Mouse (Mus musculus): Measurements from ENCODE around the gene Cited4. TPM values are rescaled to one million over a fixed set of nuclear protein-coding genes. Genes with fewer than 3 reads are reported as not detected.

Cited4 gene
- total and polyA plus RNA-seq, 3 experiments = 23.3 to 58.1 TPM; not detected in 1

- Histone ChIP-seq H3K27me3 (ENCODE audit: control insufficient read depth in 1 of 2, insufficient read depth in 2 of 2, low read length in 2 of 2) (no peaks in the 10 kb centered on the region), H3K79me2 (ENCODE audit: control insufficient read depth, insufficient read depth, low read length, poor library complexity) (no peaks in the 10 kb centered on the region), H3K4me3 (ENCODE audit: control insufficient read depth in 1 of 2, insufficient read depth in 1 of 2, low read depth in 2 of 2, low read length in 2 of 2) (no peak overlapping the region), H3K27ac (ENCODE audit: control insufficient read depth, low read depth, low read length) (no peak overlapping the region), H3K9ac (ENCODE audit: control insufficient read depth, low read depth, low read length, poor library complexity, severe bottlenecking) (no peak overlapping the region), H3K4me1 (ENCODE audit: control insufficient read depth in 1 of 2, insufficient read depth in 2 of 2, low read length in 2 of 2) (no peaks in the 10 kb centered on the region), H3K9me3 (replicated peaks; ENCODE audit: insufficient read depth, low read length) (no peaks in the 10 kb centered on the region), H3K36me3 (ENCODE audit: control insufficient read depth in 1 of 2, insufficient read depth in 2 of 2, low read length in 2 of 2) (no peaks in the 10 kb centered on the region)
- TF ChIP-seq MYC (IDR thresholded peaks at IDR 0.05; ENCODE audit: low read depth, low read length) = no peak
- TF ChIP-seq GATA1 (IDR thresholded peaks at IDR 0.05; ENCODE audit: low read depth, low read length) = no peak
- TF ChIP-seq TAL1 (IDR thresholded peaks at IDR 0.05; ENCODE audit: low read length) = no peak
- TF ChIP-seq ELF1 (IDR thresholded peaks at IDR 0.05; ENCODE audit: low read depth, low read length) = no peak
- no peak for TF ChIP-seq TCF12 (IDR thresholded peaks at IDR 0.05; ENCODE audit: low read depth, low read length)
- no peak for TF ChIP-seq ZC3H11A (IDR thresholded peaks at IDR 0.05; ENCODE audit: low read depth, low read length)
- no peak for TF ChIP-seq SIN3A (IDR thresholded peaks at IDR 0.05; ENCODE audit: low read length)
- no peak for TF ChIP-seq ZNF384 (IDR thresholded peaks at IDR 0.05; ENCODE audit: low read depth, low read length)
- TF ChIP-seq POLR2A (IDR thresholded peaks at IDR 0.05; ENCODE audit: control insufficient read depth in 1 of 2, insufficient read depth in 1 of 2, low read depth in 1 of 2, low read length in 2 of 2, poor library complexity in 1 of 2) = no peak
- TF ChIP-seq HCFC1 (IDR thresholded peaks at IDR 0.05; ENCODE audit: low read depth, low read length) = no peak
- no peak for DNase-seq (ENCODE audit: low read depth, low spot score)
Observed at GRCm38 (mm10) chr4:120643899-120644298, 22.5 kb upstream of the Cited4 start.

DNA sequence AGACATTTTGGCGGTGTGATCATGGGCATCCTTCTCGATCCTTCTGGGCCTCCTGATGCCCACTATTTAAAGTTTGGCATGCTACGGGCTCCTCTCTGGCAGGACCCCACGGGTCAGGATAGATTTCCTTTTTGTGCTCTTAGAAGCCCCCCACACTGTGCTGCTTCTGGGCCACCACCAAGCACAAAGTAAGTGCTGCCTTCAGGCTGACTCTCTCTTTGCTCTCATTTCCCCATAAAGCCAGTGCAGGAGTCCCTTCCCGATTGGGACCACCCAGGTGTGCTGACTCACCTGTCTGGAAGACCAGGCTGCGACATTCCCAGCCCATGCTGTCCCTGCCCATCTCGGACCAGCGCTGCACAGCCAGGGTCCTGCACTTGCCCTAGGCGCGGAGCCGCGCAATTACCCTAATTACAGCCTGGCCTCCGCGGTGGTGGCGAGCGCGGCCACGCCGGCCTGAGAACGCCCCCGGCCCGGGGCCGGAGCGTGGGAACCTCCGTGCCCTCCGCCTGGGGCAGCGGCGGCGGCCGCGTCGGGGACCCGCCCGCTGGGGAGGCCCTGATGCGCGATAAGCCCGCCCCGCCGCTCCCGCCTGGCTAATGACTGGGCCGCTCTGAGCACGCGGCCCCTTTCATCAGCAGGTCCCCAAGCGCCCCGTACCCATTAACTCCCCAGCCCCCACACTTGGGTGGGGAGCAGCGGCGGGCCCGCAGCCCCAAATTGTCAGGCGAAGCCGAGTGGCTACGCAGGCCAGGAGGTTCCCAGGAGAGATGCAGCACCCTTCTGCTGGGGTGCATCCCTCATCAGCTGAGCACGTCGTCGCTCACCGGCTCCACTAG, 16.8 kb upstream of the Cited4 start:
- H3K27me3 ChIP-seq (ENCODE audit: control insufficient read depth in 1 of 2, insufficient read depth in 2 of 2, low read length in 2 of 2) = no peaks in the 10 kb centered on the region
- H3K4me1 ChIP-seq (ENCODE audit: control insufficient read depth in 1 of 2, insufficient read depth in 2 of 2, low read length in 2 of 2) = peaks cover 1 to 19% of the 10 kb centered on the region in 2 experiments; a peak in 3 of 4 replicates
- no peaks in the 10 kb centered on the region for H3K9me3 ChIP-seq (replicated peaks; ENCODE audit: insufficient read depth, low read length)
- peak overlapping the region; percentile 64 to 73 for H3K4me3 ChIP-seq (ENCODE audit: control insufficient read depth in 1 of 2, insufficient read depth in 1 of 2, low read depth in 2 of 2, low read length in 2 of 2)
- no peak overlapping the region for H3K27ac ChIP-seq (ENCODE audit: control insufficient read depth, low read depth, low read length)
- no peaks in the 10 kb centered on the region for H3K79me2 ChIP-seq (ENCODE audit: control insufficient read depth, insufficient read depth, low read length, poor library complexity)
- H3K36me3 ChIP-seq (ENCODE audit: control insufficient read depth in 1 of 2, insufficient read depth in 2 of 2, low read length in 2 of 2) = no peaks in the 10 kb centered on the region
- peak; percentile 68 for DNase-seq (ENCODE audit: low read depth, low spot score)
- H3K9ac ChIP-seq (ENCODE audit: control insufficient read depth, low read depth, low read length, poor library complexity, severe bottlenecking) = peak overlapping the region; percentile 75
- TF ChIP-seq ZKSCAN1 (IDR thresholded peaks at IDR 0.05; ENCODE audit: low read depth, low read length) = no peak
- no peak for TF ChIP-seq SMC3 (IDR thresholded peaks at IDR 0.05; ENCODE audit: low read depth, low read length)
- no peak for TF ChIP-seq KAT2A (conservative IDR thresholded peaks at IDR 0.05; ENCODE audit: low read depth, low read length)
- no peak for TF ChIP-seq SIN3A (IDR thresholded peaks at IDR 0.05; ENCODE audit: low read length)
- TF ChIP-seq POLR2AphosphoS5 (IDR thresholded peaks at IDR 0.05; ENCODE audit: borderline replicate concordance, low read depth, low read length) = no peak
- 0 out of 2 replicates have a peak, but pooled peaks have one; percentile 21 for TF ChIP-seq MYC (IDR thresholded peaks at IDR 0.05; ENCODE audit: low read depth, low read length)
- no peak for TF ChIP-seq CHD1 (IDR thresholded peaks at IDR 0.05; ENCODE audit: low read depth, low read length)
- TF ChIP-seq POLR2A (IDR thresholded peaks at IDR 0.05; ENCODE audit: control insufficient read depth in 1 of 2, insufficient read depth in 1 of 2, low read depth in 1 of 2, low read length in 2 of 2, poor library complexity in 1 of 2) = 0 out of 4 replicates have a peak, but pooled peaks of 1 of the 2 experiments have one; percentile 38
- no peak for TF ChIP-seq ETS1 (IDR thresholded peaks at IDR 0.05; ENCODE audit: low read depth, low read length)
- no peak for TF ChIP-seq MXI1 (IDR thresholded peaks at IDR 0.05; ENCODE audit: low read depth, low read length)
- no peak for TF ChIP-seq MAFK (IDR thresholded peaks at IDR 0.05; ENCODE audit: borderline replicate concordance, low read depth, low read length)
- no peak for TF ChIP-seq MYB (IDR thresholded peaks at IDR 0.05; ENCODE audit: low read depth, low read length)
- TF ChIP-seq EP300 (IDR thresholded peaks at IDR 0.05; ENCODE audit: low read depth in 1 of 2, low read length in 2 of 2) = no peak
- peak; percentile 35; the same call in 1 of the 2 replicates for TF ChIP-seq MAZ (IDR thresholded peaks at IDR 0.05; ENCODE audit: low read depth, low read length)
- TF ChIP-seq UBTF (IDR thresholded peaks at IDR 0.05; ENCODE audit: borderline replicate concordance, insufficient read depth, low read depth, low read length) = no peak
- no peak for TF ChIP-seq E2F4 (IDR thresholded peaks at IDR 0.05; ENCODE audit: borderline replicate concordance, low read depth, low read length)
- TF ChIP-seq NRF1 (IDR thresholded peaks at IDR 0.05; ENCODE audit: insufficient read depth, low read depth, low read length, poor library complexity, severe bottlenecking) = 0 out of 2 replicates have a peak, but pooled peaks have one; percentile 17
- TF ChIP-seq MAX (IDR thresholded peaks at IDR 0.05; ENCODE audit: low read length) = peak; percentile 62
- TF ChIP-seq MEF2A (IDR thresholded peaks at IDR 0.05; ENCODE audit: extremely low read depth, insufficient replicate concordance, low read depth, low read length, poor library complexity, severe bottlenecking) = no peak
- no peak for TF ChIP-seq RAD21 (IDR thresholded peaks at IDR 0.05; ENCODE audit: low read depth, low read length)
- peak; percentile 61 for TF ChIP-seq USF1 (IDR thresholded peaks at IDR 0.05; ENCODE audit: low read depth, low read length)
- TF ChIP-seq ELF1 (IDR thresholded peaks at IDR 0.05; ENCODE audit: low read depth, low read length) = no peak
- 0 out of 2 replicates have a peak, but pooled peaks have one; percentile 7 for TF ChIP-seq TCF12 (IDR thresholded peaks at IDR 0.05; ENCODE audit: low read depth, low read length)

Data from MEL (cell line).